Mouse (Mus musculus): Measurements from ENCODE around the gene Ahnak2.
"Not testable (repeated sequence)": the region's sequence is repeated elsewhere in the genome, so short reads cannot be mapped to it uniquely, and the experiment has no call there.

Ahnak2 gene

GRCm38 (mm10) chr12:112820401-112820999, 18.0 kb upstream of the Ahnak2 start:
- no peak for DNase-seq (ENCODE audit: low spot score)

DNA sequence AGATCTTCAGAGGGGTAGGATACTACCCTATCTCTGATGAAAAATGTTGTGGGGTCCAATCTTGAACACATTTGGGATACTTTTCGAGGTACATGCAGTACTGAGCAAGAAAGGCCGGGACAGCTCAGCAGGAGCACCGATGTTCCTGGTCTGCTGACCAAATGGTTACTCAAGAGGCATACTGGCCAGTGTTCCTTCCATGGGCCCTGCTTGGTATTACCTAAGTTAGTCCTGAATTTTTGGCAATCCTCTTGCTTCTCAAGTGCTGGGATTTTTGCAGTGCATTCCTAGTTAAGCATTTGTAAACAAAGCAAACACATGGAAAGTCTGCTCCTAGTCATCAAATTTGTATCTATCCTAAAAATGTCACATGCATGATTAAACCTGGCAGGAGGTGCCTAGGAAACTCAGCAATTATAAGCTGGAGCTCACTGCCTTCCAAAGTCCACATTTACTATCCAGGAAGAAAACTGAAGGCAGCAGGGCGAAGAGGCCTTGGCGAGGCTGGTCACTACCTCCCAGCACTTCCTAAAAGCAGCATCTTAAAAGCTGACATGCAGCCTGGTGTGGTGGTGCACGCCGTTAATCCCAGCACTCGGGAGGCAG, 16.7 kb upstream of the Ahnak2 start:
- DNase-seq (ENCODE audit: low spot score), result no peak

DNA sequence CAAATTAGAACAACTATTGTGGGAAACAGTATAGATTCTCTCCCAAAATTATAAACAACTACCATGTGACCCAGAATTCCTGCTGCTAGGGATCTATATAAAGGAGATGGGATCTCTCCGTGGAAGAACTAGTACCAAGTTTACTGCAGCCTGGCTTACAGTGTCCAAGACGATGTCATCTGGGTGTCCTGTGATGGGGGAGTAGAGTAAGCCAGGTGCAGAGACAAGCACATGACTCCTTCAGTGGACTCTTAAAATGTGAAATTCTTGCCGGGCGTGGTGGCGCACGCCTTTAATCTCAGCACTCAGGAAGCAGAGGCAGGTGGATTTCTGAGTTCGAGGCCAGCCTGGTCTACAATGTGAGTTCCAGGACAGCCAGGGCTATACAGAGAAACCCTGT, 14.4 kb upstream of the Ahnak2 start:
- not testable (repeated sequence) for DNase-seq (ENCODE audit: low spot score)

- DNase-seq (ENCODE audit: low spot score), result peak; percentile 67
Measured at GRCm38 (mm10) chr12:112816294-112816693, 13.8 kb upstream of the Ahnak2 start.

DNA sequence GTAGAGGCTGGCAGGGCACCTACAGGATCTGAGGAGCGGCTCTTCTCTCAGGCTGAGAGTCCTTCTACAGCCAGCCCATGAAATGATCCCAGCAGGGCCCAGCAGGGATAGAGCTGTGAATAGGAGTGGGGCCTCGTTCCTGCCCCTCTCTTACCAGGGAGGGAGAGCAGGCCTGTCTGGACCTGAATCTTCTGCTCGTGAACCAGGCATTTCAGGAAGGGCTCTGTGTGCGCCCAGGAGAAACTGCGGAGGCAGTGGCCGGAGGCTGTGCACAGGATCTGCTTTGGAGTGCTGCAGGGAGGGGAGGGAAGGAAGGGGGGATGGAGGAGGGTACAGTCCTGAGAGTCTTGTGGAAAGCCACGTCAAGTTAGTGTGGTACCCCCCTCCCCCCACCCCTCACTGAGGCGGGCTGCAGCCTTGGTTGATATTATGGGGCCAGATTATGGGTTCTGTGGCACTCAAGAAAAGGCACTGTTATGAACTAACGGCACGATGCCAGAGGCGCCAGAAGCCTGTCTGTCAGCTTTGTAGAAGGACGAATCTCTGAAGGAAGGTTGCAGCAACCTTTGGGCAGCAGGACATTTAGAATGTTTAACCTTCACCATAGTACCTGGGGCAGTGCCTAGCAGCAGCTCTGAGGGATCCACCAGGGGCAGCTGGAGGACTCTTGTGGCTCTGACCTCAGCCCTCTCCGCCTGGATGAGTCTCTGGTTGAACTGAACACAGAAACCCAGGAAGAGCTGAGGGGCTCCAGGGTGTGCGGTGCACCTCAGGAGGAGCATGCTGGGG, 12.4 kb upstream of the Ahnak2 start:
- DNase-seq (ENCODE audit: low spot score), result no peak

DNA sequence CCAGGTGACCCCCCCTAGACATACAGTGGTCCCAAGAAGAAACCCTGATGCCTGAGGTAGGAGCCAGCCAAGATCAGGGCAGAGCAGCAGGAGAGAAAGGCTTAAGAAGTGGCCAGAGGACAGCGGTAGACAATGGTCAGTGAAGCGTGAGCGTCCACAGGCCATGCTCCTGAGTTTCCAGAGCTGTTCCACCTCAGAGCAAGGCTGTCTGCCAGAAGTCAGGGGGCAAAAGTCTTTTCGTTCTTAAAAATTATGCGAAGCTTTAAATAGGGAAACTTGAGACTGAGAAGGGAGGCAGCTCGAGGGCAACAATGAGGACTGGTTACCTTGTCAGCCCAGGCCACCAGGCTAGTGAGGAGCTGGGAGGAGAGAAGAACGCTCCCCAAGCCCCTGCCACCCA, 10.9 kb upstream of the Ahnak2 start:
- DNase-seq (ENCODE audit: low spot score), result no peak

GRCm38 (mm10) chr12:112810092-112810885, 7.8 kb upstream of the Ahnak2 start:
- DNase-seq (ENCODE audit: low spot score), result no peak

GRCm38 (mm10) chr12:112809641-112810040, 7.2 kb upstream of the Ahnak2 start:
- no peak for DNase-seq (ENCODE audit: low spot score)

DNA sequence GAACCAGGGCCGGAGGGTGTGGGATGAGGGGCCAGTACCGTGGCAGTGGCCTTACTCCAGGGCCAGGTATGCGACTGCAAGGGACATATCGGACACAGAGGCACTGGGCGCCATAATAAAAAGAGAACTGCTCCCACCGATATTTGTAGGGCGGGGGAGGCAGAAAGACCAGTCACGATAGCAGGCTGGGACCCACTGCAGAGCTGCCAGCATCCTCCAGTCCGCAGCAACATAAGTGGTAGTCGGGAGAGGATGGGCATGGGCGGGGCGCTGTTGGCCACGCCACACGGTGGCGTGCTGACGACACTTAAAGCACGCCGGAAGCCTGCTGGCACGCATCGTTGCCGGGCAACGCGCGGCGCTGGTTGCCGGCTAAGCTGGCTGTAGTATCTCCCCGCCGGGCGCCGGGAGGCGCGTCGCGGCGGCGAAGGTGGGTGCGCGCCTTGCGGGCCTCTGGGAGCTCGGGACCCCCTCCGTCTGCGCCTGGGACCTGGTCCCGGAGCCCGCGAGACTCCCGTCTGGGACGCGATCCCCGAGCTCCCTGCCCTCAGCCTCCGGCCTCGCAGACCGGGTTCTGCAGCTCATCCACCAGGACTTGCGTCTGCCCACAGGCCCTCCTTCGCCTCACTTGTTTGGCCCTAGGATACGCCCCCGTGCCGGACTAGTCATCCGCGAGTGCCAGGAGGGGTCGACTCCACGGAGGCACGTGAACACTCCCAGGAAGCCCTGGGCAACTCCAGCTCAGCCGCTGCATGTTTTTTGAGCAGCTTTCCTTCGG, 6.3 kb upstream of the Ahnak2 start, which contains the start of gene Clba1:
Clba1 (plus strand) TSS at position 351 of the 778 bp plus-strand sequence.
- peak; percentile 91 for DNase-seq (ENCODE audit: low spot score)

- DNase-seq (ENCODE audit: low spot score), result no peak
Measured at GRCm38 (mm10) chr12:112808212-112808586, 5.7 kb upstream of the Ahnak2 start.

GRCm38 (mm10) chr12:112807796-112808195, 5.3 kb upstream of the Ahnak2 start:
- no peak for DNase-seq (ENCODE audit: low spot score)

DNA sequence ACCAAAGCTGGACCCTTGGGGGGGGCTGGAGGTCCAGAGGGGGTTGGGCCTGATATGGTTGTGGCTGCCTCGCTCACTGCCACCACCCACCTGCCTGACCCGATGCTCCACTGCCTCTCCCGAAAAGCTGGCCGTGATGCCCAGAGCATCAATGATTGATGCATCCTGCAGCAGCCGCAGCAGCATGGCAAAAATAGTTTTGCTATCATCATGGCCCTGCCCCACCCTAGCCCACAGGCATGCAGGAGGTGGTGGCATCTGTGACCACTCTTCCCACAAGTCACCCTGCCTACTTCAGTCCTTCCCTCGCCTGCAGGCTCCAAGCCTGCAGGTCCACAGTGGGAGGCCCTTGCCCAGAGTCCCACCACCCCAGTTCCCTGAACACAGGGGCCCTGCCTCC, 3.6 kb upstream of the Ahnak2 start:
- no peak for DNase-seq (ENCODE audit: low spot score)

- DNase-seq (ENCODE audit: low spot score), result no peak
Measured at GRCm38 (mm10) chr12:112804046-112804445, 1.6 kb upstream of the Ahnak2 start.

- DNase-seq (ENCODE audit: low spot score), result no peak
Measured at GRCm38 (mm10) chr12:112802917-112803316, 460 bp upstream of the Ahnak2 start.

GRCm38 (mm10) chr12:112800476-112800875, 2.0 kb downstream of the Ahnak2 start:
- DNase-seq (ENCODE audit: low spot score), result peak; percentile 78

DNA sequence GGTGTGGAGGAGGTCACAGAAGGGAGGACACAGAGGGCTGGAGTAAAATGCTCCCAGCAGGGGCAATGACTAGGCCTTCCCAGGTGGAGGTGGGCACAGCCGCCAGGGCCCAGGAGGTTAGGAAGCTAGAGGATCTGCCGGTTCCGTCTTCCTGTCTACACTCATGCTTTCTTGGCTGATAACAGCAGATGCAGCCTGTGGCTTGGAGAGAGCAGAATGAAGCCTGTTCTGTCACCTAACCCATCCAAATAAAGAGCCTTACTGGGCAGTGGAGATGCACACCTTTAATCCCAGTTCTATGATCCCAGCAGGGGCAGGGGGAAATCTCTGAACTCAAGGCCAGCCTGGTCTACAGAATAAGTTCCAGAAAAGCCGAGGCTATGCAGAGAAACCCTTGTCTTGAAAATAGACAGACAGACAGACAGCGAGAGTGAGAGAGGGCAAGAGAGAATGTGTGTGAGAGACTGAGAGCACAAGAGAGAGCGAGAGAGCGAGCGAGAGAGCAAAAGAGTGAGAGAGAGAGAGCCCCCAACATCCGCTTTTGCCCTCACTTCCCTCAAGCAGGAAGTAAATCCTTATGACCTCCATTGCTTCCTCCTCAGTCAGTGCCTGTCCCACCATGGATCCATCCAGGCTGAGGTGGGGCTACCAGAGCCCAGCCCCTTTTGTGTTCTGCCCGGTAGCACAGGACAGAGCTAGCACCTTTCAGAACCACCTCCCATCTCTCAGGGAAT, 3.1 kb downstream of the Ahnak2 start:
- DNase-seq (ENCODE audit: low spot score), result no peak

- DNase-seq (ENCODE audit: low spot score), result no peak
Measured at GRCm38 (mm10) chr12:112798716-112799115, 3.7 kb downstream of the Ahnak2 start.

- no peak for DNase-seq (ENCODE audit: low spot score)
Measured at GRCm38 (mm10) chr12:112798332-112798681, 4.2 kb downstream of the Ahnak2 start.

DNA sequence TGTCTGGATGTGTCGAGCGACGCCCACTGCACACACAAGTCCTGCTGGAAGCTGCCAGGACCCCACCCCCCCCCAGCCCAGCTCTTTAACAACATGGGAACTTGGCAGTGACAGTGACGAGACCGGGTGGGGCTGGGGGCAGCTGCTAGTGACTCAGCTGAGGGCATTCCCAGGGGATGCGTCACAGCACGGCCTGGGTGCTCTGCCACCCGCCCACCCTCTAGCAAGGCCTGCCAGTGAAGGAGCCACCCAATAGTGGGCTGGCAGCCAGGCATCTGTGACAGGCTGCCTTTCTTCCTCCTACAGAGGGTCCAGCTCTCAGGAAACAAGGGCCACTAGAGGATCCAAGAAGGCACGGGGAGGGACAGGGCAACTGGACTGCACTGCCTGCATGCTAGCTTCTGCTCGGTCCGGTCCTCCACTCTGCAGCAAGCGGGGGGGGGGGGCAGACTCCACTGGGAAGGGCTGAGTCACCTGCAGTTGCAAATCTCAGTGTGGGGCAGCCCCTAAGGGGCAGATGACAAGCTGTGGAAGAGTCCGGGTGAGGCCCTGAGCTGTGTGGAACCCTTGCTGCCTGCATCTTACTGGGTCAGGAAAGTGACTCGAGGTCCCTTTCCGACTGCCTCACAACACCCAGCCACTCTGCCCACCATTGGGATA, 4.7 kb downstream of the Ahnak2 start:
- no peak for DNase-seq (ENCODE audit: low spot score)
